Mouse (Mus musculus) MN1 (cell line): ENCODE data around the gene Gm10563.
A peak's percentile ranks its signal among the peaks of the same experiment; 100 is the strongest.
"Not testable (repeated sequence)": the region's sequence is repeated elsewhere in the genome, so short reads cannot be mapped to it uniquely, and the experiment has no call there.

Experiments used
- DNase-seq: peaks from one replicate; pipeline ENCODE4 v3.0.0-alpha.2; 2016; ENCODE audit warnings: low spot score

Gm10563 gene

GRCm38 (mm10) chr4:155645308-155645707, at the start of gene Gm10563:
TSS of gene Gm10563 (minus strand) at chr4:155645408.
- not testable (repeated sequence) for DNase-seq

DNA sequence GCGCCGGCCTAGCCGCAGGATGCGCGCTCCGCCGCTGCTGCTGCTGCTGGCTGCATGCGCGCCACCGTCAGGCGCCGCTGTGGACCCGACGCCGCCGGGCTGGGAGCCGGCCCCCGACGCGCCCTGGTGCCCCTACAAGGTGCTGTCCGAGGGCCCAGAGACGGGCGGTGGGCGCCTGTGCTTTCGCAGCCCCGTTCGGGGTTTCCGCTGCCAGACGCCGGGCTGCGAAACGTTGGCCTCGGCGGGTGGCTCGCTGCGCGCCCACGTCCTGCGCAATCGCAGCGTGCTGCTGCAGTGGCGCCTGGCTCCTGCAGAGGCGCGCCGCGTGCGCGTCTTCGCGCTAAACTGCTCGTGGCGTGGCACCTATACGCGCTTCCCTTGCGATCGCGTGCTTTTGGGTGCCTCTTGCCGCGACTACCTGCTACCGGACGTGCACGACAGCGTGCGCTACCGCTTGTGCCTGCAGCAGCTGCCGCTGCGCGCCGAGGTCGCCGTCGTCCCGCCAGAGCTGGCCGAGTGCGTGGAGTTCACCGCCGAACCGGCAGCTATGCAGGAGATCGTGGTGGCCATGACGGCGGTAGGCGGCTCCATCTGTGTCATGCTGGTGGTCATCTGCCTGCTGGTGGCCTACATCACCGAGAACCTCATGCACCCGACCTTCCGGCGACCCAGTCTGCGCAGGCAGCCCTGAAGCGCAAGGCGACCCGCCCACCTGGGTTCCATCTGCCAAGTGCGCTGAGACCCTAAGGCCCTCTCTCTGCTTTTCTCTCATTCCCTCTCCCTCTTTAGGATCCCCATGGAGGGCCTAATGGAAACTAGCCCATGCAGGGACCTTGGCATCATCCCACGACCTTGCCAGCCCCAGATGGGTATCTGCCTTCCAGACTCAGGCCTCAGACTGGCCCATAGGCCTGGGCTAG, 49.5 kb upstream of the Gm10563 start:
- peak; percentile 82 for DNase-seq

DNA sequence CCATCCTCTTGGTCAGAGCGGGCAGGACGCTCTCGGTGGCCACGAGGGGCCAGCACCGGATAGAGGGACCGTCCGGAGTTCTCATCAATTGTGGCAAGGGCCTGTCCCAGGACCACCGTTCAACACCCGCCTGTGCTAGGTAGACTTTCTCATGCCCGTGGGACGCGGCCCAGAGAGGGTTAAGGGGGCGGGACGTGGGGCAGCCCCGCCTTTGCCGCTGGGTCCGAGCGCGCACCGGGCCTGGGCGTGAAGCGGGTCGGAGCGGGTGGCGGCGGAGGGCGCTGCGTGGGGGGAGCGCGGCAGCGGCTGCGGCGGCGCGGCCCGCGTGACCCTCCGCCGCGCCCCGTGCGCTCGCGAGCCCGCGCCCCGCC, 48.9 kb upstream of the Gm10563 start, which contains the start of gene Fndc10:
Gene Fndc10, plus strand, starts transcription at position 232 of the 371 bp plus-strand sequence.
- peak; percentile 75 for DNase-seq

DNA sequence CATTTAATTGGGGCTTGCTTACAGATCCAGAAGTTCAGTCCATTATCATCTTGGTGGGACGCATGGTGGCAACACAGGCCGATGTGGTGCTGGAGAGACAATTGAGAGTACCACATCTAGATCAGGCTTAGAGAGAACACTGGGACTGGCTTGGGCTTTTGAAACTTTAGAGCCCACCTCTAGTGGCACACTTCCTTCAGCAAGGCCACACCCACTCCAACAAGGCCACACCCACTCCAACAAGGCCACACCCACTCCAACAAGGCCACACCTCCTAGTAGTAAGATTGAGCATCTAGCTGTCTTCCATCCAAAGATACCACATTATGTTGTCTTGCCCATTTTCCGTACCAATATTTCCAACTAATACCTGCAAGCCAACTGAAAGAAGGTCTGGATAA, 47.2 kb upstream of the Gm10563 start:
- no peak for DNase-seq

GRCm38 (mm10) chr4:155690571-155691375, 45.6 kb upstream of the Gm10563 start:
- DNase-seq = peak; percentile 27

- DNase-seq = not testable (repeated sequence)
These were observed 42.6 kb upstream of the Gm10563 start for GRCm38 (mm10) chr4:155687764-155688163.

DNA sequence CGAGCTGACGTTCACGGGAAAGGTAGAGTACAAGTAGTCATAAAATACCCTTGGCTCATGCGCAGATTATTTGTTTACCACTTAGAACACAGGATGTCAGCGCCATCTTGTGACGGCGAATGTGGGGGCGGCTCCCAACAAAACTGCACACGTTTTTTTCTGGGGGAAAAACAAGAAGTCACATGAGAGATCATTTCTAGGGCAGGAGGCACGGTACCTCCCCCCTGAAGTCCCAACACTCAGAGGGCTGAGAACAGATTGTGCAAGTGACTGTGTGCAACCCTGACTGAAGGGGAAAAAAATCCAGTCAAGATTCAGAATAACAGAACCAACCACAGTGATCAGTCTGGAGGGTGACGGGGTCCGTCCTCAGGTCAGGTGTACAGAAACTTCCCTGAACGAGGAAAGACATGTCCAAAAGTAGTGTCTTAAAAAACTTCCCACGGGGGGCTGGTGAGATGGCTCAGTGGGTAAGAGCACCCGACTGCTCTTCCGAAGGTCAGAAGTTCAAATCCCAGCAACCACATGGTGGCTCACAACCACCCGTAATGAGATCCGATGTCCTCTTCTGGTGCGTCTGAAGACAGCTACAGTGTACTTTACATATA, 38.6 kb upstream of the Gm10563 start:
- DNase-seq = peak; percentile 77

GRCm38 (mm10) chr4:155675991-155676390, 30.8 kb upstream of the Gm10563 start:
- peak; percentile 42 for DNase-seq

- DNase-seq = no peak
These were observed 26.9 kb upstream of the Gm10563 start for GRCm38 (mm10) chr4:155672082-155672481.

DNA sequence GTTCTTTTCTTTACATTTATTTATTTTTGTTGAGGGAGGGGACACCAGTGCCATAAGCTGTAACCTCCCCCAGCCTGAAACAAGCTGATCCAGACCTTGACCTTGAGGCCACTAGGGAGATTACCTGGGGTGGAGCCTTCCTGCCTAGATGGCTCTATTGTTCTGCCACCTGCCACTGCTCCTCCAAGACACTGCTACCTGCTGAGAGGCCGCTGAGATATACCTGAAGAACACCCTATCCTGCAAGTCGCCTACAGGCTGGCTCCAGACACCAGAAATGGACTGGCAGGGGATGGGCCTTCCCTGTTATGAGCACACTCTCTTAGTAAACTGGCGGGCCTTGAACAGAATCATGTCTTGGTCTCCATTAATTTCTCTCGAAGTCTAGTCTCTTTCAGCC, 25.0 kb upstream of the Gm10563 start:
- not testable (repeated sequence) for DNase-seq

DNA sequence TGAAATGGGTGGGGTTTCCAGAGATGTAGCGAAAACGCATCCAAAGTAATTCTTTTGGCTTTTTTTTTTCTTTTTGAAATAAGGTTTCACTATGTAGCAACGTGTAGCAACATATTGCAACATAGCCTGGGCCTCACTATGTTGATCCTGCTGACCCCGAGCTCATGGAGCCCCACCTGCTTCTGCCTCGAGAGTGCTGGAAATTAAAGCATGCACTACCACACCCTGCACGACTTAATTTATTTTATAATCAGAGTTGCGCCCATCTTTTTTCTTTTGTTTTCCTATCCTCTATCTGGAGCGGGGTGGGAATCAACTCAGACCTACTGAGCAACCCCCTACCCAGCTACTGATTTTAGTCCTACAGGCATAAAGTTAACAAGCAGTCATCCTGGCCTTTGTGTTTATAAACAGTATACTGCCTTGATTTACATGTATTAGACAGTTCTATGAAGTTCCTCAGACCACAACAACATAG, 24.4 kb upstream of the Gm10563 start:
- DNase-seq = no peak

DNA sequence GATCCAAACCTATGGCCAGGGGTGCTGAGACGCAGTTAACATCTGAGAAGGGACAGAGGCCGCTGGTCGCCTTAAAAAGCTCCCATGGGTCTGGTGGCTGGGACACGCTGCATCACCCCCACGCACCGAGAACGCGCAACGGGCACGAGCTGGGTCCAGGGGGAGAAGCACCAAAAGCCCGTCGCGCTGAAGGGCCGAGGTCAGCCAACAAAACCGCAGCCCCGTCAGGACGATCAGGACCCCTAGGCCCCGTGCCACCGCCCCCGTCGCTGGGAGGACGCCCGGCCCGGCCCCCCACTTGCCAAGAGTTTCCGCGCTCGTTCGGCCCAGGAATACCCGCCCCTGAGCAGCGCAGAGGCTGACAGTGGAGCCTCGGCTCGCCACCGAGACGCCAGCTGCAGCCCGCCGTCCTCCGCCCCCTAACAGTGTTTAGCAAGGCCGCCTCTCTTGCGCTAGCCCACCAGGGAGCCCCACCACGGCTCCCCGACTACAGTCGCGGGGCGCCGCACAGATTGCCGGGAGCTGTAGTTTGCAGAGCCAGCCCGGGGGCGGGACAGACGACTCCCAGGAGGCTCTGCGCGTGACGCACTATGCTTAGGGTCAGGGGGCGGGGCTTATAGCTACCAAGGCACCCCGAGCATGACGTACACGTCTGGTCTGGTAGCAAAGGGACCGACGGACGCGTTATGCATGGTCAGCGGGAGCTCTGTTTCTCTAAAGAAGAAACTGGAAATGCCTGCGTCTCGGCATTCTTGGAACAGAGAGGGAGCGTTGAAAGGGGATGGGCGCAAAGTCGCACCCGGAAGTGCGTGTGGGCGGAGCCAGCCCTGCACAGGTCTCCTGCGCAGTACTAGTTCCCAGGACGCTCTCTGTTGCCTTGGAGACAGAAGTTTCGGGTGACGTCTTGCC, 23.7 kb upstream of the Gm10563 start, which contains the start of gene Mib2:
Gene Mib2, minus strand, starts transcription at position 510 of the 909 bp plus-strand sequence.
- DNase-seq = peak; percentile 96

GRCm38 (mm10) chr4:155666903-155667302, 21.7 kb upstream of the Gm10563 start:
- no peak for DNase-seq

- DNase-seq = peak; percentile 84
These were observed 15.4 kb upstream of the Gm10563 start for GRCm38 (mm10) chr4:155660641-155661040.

DNA sequence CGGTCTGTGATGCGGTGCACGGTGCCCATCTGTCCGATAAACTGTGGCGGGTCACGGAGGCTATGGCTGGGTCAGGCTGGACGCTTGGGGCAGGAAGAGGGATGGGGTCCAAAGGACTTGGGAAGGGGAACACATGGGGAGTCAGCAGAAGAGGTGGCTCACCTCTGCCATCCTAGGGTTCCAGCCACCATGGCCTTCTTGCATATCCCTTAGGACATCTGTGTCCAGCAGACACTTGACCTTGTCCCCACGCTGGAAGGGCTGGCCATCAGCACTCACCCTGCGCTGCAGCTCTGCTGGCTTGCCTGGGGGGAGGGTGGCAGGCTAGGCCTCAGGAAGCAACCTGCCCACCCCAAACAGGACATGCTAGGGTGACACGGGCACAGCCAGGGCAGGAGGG, 13.8 kb upstream of the Gm10563 start:
- DNase-seq = no peak

GRCm38 (mm10) chr4:155656214-155656751, 11.1 kb upstream of the Gm10563 start:
- DNase-seq = peak; percentile 75

DNA sequence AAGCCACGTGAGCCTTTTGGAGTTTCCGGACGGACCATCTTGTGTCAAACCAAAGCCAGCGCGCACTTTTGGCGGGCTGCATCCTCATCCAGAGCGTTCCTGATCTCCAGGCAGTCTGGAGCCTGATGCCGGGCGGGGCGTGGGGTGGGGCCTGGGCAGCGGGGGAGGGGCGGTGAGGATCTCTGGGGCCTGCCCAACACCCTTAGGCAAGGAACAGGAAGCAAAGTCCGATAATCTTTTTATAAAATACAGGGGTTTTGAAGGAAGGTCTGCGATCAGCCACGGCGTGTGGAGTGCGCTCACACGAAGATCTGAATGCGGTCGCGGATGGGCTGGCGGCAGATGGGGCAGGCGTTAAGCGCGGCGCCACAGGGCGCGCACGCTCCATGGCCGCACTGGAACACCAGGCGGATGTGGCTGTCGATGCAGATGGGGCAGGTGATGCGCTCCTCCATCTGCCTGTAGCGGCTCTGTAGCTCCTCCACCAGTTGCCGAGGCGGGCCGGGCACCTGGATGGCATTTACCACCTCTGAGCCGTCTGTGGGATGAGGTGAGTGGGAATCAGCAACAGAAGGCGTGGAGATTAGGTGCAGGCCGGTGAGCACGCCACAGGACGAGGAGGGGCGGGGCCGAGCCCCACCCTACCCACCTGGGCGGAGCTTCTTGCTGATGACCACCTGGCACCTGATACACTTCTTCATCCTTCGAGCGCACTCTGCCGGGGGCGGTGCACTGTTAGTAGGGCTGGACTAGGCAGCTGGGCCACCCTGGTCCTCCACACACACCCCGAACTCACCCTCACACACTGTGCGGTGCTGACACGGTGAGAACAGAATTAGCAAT, 9.5 kb upstream of the Gm10563 start:
- DNase-seq = peak; percentile 70

GRCm38 (mm10) chr4:155654183-155654455, 8.9 kb upstream of the Gm10563 start:
- no peak for DNase-seq

GRCm38 (mm10) chr4:155653451-155654182, 8.4 kb upstream of the Gm10563 start:
- DNase-seq = peak; percentile 58
